Comparison of ENCODE assay signal across 19 mouse cellular contexts in genomic region chr16:25959929-25960328, GRCm38 (mm10).
"Had no signal": no experiment of that assay in that cellular context is flagged by ENCODE, and none has a peak within 500 bp of the region (broad histone marks: within the 10 kb centered on the region; RNA-seq: fewer than 3 reads in every experiment).

No protein-coding gene starts in this region.

- H3K27ac ChIP-seq: lung, embryonic 15.5 days; macrophage; midbrain, embryonic 13.5 days; midbrain, embryonic 15.5 days; neural tube, embryonic 13.5 days; neural tube, embryonic 15.5 days had no signal

- DNase-seq: liver, postnatal 0 days; lung, adult 2 months; lung, postnatal 14 days; lung, postnatal 36 days; retina, postnatal 1 day; spleen, adult 18-20 months; thymus, adult 18-20 months; thymus, postnatal 25 days; thymus, postnatal 4 days had no signal

- H3K4me2 ChIP-seq: lung, embryonic 15.5 days; midbrain, embryonic 11.5 days; midbrain, embryonic 13.5 days; midbrain, embryonic 15.5 days; neural tube, embryonic 13.5 days; neural tube, embryonic 15.5 days had no signal

- H3K36me3 ChIP-seq: lung, embryonic 15.5 days; midbrain, embryonic 13.5 days; midbrain, embryonic 15.5 days; neural tube, embryonic 13.5 days; neural tube, embryonic 15.5 days had no signal

- H3K9me3 ChIP-seq: lung, embryonic 15.5 days; megakaryocyte, embryonic 14.5 days; midbrain, embryonic 13.5 days; midbrain, embryonic 15.5 days; neural tube, embryonic 13.5 days; neural tube, embryonic 15.5 days had no signal

- ATAC-seq: liver, postnatal 0 days; lung, postnatal 0 days; midbrain, embryonic 13.5 days; midbrain, embryonic 15.5 days had no signal

- H3K27me3 ChIP-seq: lung, embryonic 15.5 days; megakaryocyte, embryonic 14.5 days; midbrain, embryonic 13.5 days; midbrain, embryonic 15.5 days; neural tube, embryonic 13.5 days; neural tube, embryonic 15.5 days had no signal

- H3K9ac ChIP-seq: liver, postnatal 0 days; lung, embryonic 15.5 days; midbrain, embryonic 13.5 days; midbrain, embryonic 15.5 days; neural tube, embryonic 13.5 days; neural tube, embryonic 15.5 days had no signal

- H3K4me3 ChIP-seq: lung, embryonic 15.5 days; megakaryocyte, embryonic 14.5 days; midbrain, embryonic 13.5 days; midbrain, embryonic 15.5 days; myocyte; neural tube, embryonic 13.5 days; neural tube, embryonic 15.5 days had no signal

- H3K4me1 ChIP-seq: lung, embryonic 15.5 days; megakaryocyte, embryonic 14.5 days; midbrain, embryonic 13.5 days; midbrain, embryonic 15.5 days; neural tube, embryonic 13.5 days; neural tube, embryonic 15.5 days had no signal
